Mouse (Mus musculus) layer of hippocampus, postnatal 10 days (tissue): Measurements from ENCODE around the gene Slc10a7. TPM values are rescaled to one million over a fixed set of nuclear protein-coding genes. Genes with fewer than 3 reads are reported as not detected.

ENCODE experiments used
- DNase-seq, 2 experiments: peaks; one replicate each; pipeline ENCODE4 v3.0.0; 2021; ENCODE audit warnings: low spot score in 2 of 2
- total RNA-seq, 2 experiments: library from RNA; stranded (reverse); gene quantifications; 2 replicates each; pipeline ENCODE4 v1.2.3; 2021

Slc10a7 gene
- total RNA-seq, 2 experiments from 2014 or later = 7.8 to 8.2 TPM

DNA sequence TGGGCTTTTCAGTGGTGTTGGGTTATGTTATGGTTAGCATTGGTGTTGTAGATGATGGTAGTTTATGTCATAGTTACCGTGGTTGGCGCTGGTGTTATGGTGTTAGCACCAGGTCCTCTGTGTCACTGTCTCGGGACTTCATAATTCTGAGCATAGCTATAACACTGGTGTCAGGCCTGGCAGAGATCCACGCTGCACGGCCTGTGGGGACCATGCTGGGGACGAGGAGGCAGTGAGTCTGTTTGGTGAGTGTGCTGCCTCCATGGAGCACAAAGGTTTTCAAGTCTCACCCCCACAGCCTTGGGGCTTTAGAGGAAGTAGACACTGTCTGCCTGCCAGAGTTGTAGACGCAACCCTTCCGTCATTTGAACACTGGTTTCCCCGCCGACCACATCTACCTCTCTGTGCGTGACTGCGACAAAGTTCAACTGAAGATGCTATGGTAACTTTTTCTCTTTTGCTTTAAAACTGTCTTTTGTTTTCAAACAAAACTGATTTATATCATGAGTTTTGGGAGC lies 223.9 kb downstream of the Slc10a7 start:
- no peak for DNase-seq

DNA sequence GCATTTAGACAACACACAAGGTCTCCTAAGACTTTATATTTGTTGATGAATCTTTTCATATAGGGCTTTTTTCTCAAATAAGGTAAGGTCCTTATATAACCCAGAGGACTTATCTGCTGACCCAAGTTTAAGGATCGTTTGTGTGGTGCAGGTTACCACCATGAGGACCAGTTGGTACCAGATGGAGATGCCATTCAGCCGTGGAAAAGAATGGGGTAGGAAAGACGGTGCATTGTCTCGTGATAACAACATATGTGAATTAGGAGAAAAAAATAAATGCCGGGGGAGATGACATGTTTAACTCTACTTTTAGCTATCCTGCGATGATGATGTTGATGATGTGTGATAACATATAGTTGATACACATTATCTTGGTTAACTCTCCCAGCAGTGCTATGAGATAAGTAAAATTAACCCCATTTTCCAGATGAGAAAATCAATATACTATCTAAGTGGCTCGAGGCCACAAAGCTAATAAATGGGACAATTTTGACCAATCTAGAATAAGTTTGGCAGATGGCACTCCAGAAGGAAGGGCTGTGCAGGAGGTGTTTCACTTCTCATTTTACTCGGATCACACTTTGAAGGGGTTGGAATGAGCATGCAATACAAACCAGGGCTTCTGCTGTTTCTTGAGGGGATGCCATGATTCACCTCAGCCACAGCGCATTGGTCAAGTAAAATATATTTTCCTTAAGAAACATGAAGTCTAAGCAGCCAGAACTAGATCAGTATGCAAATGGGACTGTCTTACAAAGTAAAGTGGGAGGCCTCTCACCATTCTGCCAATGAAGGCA lies 225.8 kb downstream of the Slc10a7 start:
- no peak for DNase-seq

GRCm38 (mm10) chr8:78738304-78738703 lies 229.2 kb downstream of the Slc10a7 start:
- no peak for DNase-seq

- DNase-seq = no peak
Measured at GRCm38 (mm10) chr8:78740936-78741335, 231.8 kb downstream of the Slc10a7 start.

DNA sequence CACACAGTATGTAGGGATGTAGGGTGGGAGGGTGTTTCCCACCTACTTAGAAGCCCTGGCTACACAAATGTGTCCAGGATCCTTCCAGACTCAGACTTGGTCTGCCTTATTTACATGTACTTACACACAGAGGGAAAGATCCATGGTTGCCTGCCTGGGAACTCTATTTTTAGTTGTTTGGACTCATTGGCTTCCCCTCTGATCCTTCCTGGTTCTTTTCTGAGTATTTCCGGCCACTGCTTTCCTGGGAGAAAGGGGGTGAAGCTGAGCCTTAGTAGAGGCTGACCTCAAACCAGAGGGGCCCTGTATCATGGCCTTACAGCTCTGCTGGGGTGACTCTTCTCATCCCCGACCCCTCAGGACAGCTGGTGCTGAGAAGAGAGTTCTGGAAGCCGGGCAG lies 232.3 kb downstream of the Slc10a7 start:
- no peak for DNase-seq

DNA sequence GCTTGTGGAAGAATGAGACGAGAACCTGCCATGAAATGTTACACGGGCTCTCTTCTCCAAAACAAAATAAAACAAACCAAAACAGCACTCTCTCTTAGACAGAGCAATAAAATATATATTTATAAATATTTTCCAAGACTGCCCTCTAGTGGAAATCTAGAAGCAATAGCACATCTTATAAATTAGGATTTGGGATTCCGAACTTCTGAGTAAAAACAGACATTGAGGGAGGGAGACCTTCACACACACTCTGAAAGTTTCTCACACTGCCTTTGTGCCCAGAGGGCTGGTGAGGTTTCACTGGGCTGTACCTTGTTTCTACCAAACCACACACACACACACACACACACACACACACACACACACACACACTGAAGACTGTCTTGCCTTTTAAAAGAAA lies 232.8 kb downstream of the Slc10a7 start:
- no peak for DNase-seq

- peak; percentile 64 to 74 for DNase-seq
Measured at GRCm38 (mm10) chr8:78742453-78742852, 233.3 kb downstream of the Slc10a7 start.

DNA sequence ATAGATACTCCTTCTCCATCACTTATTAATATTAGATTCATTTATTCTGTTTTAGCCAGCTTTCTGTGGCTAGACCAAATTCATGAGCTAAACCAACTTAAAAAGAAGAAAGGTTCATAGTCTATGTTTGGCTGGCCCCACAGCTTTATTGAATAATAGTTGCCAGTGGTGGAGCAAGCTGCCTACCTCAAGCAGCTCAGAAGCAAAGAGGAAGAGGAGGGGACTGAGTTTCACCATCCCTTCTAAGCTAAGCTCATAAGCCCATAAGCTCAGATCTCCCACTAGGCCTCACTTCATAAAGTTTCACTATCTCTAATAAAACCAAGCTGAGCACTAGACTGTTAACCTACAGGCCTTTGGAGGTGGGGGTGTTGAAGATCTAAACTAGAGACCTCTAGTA lies 237.9 kb downstream of the Slc10a7 start:
- DNase-seq = no peak

DNA sequence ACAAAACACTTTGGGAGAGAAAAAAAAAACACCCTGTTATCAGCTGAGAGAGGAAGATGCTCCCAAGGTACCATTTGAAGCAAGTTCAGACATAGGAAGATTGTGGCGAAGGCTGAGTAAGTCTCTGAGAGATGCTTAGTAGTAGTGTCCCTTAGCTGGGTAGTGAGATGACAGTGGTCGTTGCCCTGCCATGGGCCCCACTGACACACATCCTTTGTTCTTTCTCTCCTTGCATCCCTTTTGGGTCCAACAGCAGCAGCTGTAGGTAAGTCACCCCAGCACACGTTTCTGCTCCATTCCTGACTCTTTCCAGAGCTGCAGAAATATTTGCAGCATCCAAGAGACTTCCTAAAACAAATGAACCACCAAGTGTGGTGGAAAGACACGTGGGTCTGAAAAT lies 239.6 kb downstream of the Slc10a7 start:
- DNase-seq = no peak

DNA sequence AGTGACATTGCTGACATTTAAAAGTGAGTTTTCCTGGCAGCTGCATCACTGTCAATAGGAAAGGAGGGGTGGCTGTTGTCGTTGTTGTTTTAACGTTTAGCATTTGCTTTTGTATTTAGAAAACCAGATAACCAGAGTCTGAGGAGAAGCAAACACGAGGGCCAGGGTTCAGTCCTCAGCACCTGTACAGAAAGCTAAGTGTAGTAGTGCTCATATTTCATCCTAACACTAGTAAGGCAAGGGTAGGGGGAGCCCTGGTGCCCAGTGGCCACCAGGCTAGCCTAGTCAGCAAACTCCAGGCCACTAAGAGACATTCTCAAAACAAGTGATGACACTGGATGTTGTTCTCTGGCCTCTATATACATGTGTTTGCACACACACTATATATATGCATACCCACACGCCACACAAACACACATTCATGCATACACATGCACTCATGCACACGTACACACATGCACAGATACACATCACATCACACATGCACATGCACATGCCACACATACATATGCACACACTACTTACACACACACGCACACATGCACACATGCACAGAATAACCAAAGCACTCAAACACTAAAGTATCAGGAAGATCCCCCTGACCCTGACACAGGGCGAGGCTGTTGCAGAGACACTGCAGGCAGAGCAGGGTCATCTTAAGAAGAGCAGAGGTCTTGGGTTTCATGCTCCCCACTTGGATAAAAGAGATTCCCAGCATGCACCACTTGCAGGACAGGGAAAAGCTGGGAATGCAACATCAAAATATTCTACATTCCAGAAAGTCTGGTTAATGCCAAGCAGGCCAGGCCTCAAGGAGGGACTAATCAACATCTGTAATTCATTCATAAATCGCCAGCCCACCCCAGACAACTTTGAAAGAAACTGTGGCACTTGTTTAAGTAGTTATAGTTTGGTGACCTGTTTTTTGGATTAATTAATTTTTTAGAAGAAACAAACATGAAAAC lies 241.0 kb downstream of the Slc10a7 start:
- DNase-seq = no peak

- DNase-seq = no peak
Measured at GRCm38 (mm10) chr8:78751151-78751550, 242.0 kb downstream of the Slc10a7 start.

- no peak for DNase-seq
Measured at GRCm38 (mm10) chr8:78754986-78755385, 245.8 kb downstream of the Slc10a7 start.

GRCm38 (mm10) chr8:78759139-78759538 lies 250.0 kb downstream of the Slc10a7 start:
- DNase-seq = no peak

- no peak for DNase-seq
Measured at GRCm38 (mm10) chr8:78764976-78765375, 255.8 kb downstream of the Slc10a7 start.

DNA sequence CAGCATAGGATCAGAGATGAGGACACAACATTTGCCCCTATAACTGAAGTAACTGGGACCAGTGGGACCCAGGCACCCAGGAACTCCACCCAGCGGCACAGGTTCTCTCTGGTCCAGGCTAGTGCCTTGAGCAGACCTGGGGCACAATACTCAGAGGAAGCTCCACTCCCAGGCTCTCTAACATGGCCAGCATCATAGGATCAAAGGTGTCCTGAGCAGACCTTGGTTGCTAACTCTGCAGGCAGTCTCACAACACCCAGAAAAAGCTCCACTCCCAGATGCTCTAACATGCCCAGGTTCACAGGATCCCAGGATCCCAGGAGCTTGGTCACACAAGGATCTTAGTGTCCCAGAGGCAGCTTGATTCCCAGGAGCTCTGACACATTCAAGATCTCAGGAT lies 256.4 kb downstream of the Slc10a7 start:
- DNase-seq = no peak

DNA sequence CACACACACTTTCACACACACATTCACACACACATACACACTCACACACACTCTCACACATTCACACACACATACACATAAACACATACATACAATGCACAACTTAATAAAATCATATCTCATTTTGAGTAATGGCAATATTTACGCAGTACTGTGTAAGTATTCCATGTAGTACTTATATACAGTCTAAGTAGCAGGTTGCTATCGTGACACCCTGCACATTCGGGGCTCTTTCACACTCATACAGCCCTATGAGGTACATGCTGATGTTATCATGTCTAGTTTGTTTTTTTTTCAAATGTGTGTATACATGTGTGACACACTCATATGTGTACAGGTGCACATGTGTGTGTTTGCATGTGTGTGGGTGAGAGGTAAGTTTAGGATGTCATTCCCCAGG lies 261.4 kb downstream of the Slc10a7 start:
- no peak for DNase-seq

DNA sequence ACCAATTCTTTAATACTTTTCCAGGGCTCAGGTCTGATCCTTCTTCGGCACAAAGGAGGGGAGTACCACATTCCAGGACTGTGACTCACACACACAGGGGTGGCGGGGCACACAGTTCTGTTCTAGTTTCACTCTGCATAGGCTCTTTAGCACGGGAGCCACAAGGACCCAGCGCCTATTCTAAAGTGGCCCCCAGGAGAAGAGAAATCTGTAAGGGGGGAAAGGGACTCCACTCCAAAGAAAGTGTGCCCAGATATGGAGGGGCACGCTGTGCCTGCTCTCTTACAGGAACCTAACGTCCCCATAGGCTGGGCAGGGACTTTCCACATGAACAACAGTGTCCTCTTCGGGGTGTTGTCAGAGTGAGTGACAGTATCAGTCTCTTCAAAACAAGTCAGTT lies 262.1 kb downstream of the Slc10a7 start:
- no peak for DNase-seq

GRCm38 (mm10) chr8:78776816-78777215 lies 267.7 kb downstream of the Slc10a7 start:
- no peak for DNase-seq
